Mouse (Mus musculus) ES-E14 (cell line): ENCODE data around the gene Rbm5.

Experiments
- HCFC1 ChIP-seq: IDR thresholded peaks from 2 replicates; pipeline ENCODE4 v1.6.1; 2012; ENCODE audit warnings: low read length, inconsistent platforms, borderline replicate concordance; ENCODE audit not compliant: insufficient read depth
- MAFK ChIP-seq: IDR thresholded peaks from 2 replicates; pipeline ENCODE4 v1.6.1; 2014; ENCODE audit warnings: mild to moderate bottlenecking, low read depth, low read length, inconsistent platforms; ENCODE audit not compliant: insufficient read depth

DNA sequence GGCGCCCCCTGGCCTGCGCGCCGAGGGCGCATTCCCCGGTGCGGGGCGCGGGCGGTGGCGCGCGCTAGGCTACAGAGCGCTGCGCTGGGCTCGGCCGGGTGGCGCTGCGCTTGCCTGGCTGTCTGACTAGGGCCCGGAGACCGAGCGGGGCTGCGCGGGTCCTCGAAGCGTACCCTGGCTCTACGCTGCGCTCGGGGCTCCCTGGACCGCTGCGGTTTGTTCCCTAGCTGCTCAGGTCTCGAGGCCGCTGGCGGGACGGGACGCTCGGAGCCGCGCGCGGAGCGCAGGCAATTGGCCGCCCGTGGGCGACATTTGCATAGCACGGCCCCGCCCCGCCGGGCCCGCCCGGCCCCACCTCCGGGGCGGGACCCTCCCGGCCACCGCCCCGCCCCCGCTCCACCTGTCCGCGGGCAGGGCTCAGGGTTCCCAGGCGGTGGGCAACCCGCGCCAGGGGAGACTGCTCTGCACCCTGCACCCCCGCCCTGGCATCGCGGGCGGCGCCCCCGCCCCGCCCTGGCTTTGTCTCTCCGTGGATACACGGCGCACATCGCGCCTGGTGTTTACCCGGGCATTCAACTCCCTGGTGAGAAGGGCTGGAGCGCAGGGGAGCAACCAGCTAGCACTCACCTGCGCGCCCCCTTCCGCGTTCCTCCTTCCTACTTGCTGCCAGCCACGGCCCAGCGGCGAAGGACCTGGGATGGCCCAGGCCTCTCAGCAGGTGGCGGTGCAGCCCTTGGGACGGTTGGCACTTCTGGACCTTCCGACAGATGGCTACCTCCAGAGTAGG lies 60.9 kb downstream of the Rbm5 start, which contains the start of gene Sema3f:
- TF ChIP-seq MAFK, result no peak
- TF ChIP-seq HCFC1, result no peak
